Mouse (Mus musculus): Measurements from ENCODE around the gene Poc1b. TPM values are rescaled to one million over a fixed set of nuclear protein-coding genes. Genes with fewer than 3 reads are reported as not detected.

The Poc1b gene
- polyA plus RNA-seq, 1 experiment = 11.8 TPM

DNA sequence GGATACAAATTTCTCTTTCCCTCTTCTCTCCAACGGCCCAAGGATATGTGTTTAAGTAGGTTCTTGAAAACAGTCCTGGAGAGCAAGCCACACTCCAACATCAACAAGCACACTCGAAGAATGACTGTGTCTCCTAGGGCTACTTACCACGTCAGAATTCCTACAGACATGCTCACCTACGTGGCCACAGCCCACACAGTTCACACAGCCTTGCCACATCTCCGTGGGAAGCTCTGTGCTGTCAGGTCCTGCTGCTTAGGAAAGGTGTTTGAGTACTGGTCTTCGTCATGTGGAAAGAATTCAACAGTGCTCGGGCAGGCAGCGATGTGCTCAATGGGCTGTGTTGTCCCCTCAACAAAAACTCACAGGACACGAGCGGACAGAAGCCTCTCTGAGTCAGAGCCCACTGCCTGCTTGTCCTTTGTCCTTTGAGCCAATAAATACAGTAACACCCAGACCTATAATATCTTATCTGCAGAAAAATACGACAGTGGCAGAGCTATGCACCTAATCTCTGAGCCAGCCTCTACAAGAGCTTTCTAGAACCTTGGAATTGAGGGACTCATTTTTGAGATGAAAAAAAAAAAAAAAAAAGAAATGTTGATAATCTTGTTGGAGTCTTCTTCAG lies 130.5 kb downstream of the Poc1b start:
- TF ChIP-seq CTCF (IDR thresholded peaks at IDR 0.05; ENCODE audit: borderline replicate concordance, insufficient read depth, low read depth, low read length) = no peak
- H3K4me3 ChIP-seq (replicated peaks; ENCODE audit: insufficient read depth, low read depth, low read length) = no peak overlapping the region
- no peak for DNase-seq
- H3K27me3 ChIP-seq (ENCODE audit: control insufficient read depth, insufficient read depth, low read length) = no peaks in the 10 kb centered on the region
- WGBS = 61% methylated on average over 11 of the region's 11 CpGs
- H3K4me1 ChIP-seq (ENCODE audit: control insufficient read depth, insufficient read depth, low read length) = peaks cover 3% of the 10 kb centered on the region; the same call in 1 of the 2 replicates
- H3K27ac ChIP-seq (ENCODE audit: insufficient read depth, low read length) = no peak overlapping the region

DNA sequence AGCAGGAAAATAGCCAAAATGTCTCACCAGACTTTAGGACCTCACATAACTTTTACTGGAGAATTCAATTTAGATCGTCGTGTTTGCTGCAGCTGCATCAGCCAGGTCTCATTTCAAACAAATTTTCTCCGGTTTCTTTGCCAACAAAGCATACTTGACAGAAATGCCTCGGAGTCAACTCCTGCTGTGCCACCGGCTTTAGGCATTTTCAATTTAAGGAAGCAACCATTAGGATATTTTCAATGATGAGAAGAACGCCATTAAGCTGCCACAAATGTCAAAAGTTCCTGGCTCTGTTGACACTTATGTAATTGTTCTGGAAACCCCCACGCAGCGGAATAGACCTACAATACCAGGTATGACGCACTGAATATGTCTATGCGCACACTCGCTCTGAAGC lies 131.7 kb downstream of the Poc1b start:
- DNase-seq = peak; percentile 20 to 33
- WGBS = 29% methylated on average over 11 of the region's 11 CpGs

DNA sequence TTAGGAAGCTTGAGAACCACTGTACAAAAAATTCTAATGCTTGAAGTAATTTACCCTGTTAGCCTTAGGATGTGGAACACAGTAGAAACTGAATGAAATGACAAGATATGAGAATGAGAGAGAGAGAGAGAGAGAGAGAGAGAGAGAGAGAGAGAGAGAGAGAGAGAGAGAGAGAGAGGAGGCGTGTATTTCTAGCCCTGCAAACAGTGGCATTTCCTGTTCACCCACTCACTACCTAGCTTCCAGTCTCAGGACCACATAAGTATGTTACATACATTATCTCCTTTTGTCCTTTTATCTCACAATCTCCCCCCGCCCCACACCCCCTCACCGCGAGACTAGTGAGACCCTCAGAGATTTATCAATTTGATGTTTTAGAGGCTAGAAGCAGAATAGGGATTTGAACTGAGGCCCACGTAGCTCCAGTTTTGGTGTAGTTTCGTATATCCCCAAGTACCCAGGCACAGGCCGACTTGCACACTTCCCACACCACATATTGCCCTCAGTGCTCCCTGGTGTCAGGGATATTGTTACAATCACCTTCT lies 134.5 kb downstream of the Poc1b start:
- no peak overlapping the region for H3K4me3 ChIP-seq (replicated peaks; ENCODE audit: insufficient read depth, low read depth, low read length)
- 95% methylated on average over 7 of the region's 7 CpGs for WGBS
- peaks cover 5% of the 10 kb centered on the region for H3K4me1 ChIP-seq (ENCODE audit: control insufficient read depth, insufficient read depth, low read length)
- TF ChIP-seq CTCF (IDR thresholded peaks at IDR 0.05; ENCODE audit: borderline replicate concordance, insufficient read depth, low read depth, low read length) (no peak), POLR2A (IDR thresholded peaks at IDR 0.05; ENCODE audit: borderline replicate concordance, insufficient read depth, low read length) (no peak)
- H3K27ac ChIP-seq (ENCODE audit: insufficient read depth, low read length) = no peak overlapping the region
- no peaks in the 10 kb centered on the region for H3K27me3 ChIP-seq (ENCODE audit: control insufficient read depth, insufficient read depth, low read length)
- DNase-seq = no peak

More for the DNA sequence above, 131.7 kb downstream of the Poc1b start:
- Histone ChIP-seq H3K4me3 (replicated peaks; ENCODE audit: insufficient read depth, low read depth, low read length) (no peak overlapping the region), H3K27ac (ENCODE audit: insufficient read depth, low read length) (no peak overlapping the region), H3K27me3 (ENCODE audit: control insufficient read depth, insufficient read depth, low read length) (no peaks in the 10 kb centered on the region), H3K4me1 (ENCODE audit: control insufficient read depth, insufficient read depth, low read length) (peaks cover 5% of the 10 kb centered on the region)
- no peak for TF ChIP-seq CTCF (IDR thresholded peaks at IDR 0.05; ENCODE audit: borderline replicate concordance, insufficient read depth, low read depth, low read length)
- TF ChIP-seq POLR2A (IDR thresholded peaks at IDR 0.05; ENCODE audit: borderline replicate concordance, insufficient read depth, low read length) = no peak

DNA sequence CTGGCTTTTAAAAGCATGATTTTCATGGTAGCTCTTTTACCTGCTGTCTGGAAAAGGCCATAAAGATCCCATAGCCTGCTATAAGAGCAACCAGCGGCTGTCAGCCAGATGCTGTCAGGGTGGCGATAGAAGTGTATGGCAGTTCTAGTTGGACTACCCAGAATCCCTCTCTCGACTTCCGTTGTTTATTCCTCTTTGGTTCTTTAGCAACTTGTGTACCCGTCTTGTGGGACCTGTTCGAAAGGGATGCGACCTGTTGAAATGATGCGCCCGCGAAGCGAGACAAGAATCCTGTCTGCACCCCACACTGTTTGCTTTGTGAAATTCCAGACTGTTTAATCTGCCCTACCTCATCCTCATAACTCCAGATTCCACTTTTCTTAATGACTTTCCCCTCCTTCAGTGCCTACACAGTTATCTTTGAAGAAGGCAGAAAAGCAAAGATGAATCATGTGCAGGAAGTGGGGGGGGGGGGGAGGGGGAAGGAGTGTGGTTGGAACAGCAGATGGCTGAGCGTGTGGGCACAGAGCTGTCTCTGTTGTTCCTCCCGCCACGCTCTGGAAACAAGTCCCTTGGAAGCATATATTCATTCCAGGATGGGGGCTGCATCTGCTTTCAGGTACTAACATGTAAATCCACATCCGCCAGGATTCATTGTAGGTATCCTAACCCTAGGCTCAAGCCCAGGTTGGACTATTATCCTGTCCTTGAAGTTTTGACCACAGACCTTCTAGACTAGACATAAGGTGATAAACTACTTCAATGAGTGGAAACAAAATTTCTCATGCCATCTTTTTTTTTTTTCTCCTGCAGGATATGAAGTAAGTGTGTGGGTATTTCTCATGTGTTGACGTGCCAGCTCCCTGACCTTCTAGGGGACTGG lies 135.2 kb downstream of the Poc1b start:
- no peak for TF ChIP-seq CTCF (IDR thresholded peaks at IDR 0.05; ENCODE audit: borderline replicate concordance, insufficient read depth, low read depth, low read length)
- no peak for TF ChIP-seq POLR2A (IDR thresholded peaks at IDR 0.05; ENCODE audit: borderline replicate concordance, insufficient read depth, low read length)
- no peaks in the 10 kb centered on the region for H3K27me3 ChIP-seq (ENCODE audit: control insufficient read depth, insufficient read depth, low read length)
- peak; percentile 31 to 47 for DNase-seq
- H3K4me1 ChIP-seq (ENCODE audit: control insufficient read depth, insufficient read depth, low read length) = peaks cover 5% of the 10 kb centered on the region
- H3K4me3 ChIP-seq (replicated peaks; ENCODE audit: insufficient read depth, low read depth, low read length) = no peak overlapping the region
- 69% methylated on average over 16 of the region's 16 CpGs for WGBS
- H3K27ac ChIP-seq (ENCODE audit: insufficient read depth, low read length) = no peak overlapping the region

DNA sequence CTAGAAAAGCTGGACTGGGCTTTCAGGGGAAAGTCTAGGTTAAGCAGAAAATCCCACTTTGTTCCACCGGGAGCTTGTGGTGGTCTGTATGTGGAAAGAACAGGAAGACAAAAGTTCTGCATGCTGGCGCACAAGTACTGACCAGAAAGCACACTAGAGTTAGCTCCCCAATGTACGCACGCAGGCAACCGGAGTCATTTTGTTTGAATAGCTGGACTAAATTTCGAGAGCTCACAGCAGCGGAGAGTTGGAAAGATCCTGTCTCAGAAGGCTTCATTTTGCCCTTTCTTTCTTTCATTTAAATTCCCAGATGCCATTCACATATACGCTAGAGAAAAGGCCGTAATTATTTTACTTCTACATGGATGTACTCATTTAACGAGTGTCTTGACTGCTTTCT lies 135.9 kb downstream of the Poc1b start:
- Histone ChIP-seq H3K4me1 (ENCODE audit: control insufficient read depth, insufficient read depth, low read length) (peaks cover 5% of the 10 kb centered on the region), H3K27me3 (ENCODE audit: control insufficient read depth, insufficient read depth, low read length) (no peaks in the 10 kb centered on the region), H3K4me3 (replicated peaks; ENCODE audit: insufficient read depth, low read depth, low read length) (no peak overlapping the region), H3K27ac (ENCODE audit: insufficient read depth, low read length) (no peak overlapping the region)
- no peak for TF ChIP-seq CTCF (IDR thresholded peaks at IDR 0.05; ENCODE audit: borderline replicate concordance, insufficient read depth, low read depth, low read length)
- no peak for TF ChIP-seq POLR2A (IDR thresholded peaks at IDR 0.05; ENCODE audit: borderline replicate concordance, insufficient read depth, low read length)
- no peak for DNase-seq
- 86% methylated on average over 10 of the region's 10 CpGs for WGBS

DNA sequence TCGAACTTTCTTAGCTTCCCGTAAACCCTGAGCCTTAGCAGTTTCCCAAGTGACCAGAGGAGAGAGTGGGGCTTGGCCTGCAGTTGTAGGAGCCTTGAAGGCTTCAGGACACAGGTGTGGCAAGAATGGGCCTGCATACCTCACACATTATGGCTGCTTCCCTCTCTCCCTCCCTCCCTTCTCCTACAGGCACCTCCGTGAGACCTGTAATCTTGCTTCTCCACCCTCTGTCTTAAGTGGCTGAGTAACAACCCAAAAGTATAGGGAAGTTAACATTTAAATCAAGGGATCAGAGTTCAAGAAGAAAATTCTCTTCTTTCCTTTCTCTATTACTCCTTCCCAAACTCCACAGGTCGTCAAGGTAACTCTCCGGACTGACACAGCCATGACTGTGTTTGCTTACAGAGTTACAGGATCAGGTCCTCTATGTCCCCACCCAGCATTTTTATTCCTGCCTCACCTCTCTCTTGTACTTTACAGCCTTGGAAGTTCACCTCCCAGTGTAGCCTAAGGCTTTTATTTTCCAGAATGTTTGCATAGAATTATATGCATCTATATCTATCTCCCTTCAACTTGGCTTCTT lies 137.2 kb downstream of the Poc1b start:
- DNase-seq = no peak
- Histone ChIP-seq H3K27ac (ENCODE audit: insufficient read depth, low read length) (no peak overlapping the region), H3K4me1 (ENCODE audit: control insufficient read depth, insufficient read depth, low read length) (peaks cover 5% of the 10 kb centered on the region), H3K27me3 (ENCODE audit: control insufficient read depth, insufficient read depth, low read length) (no peaks in the 10 kb centered on the region), H3K4me3 (replicated peaks; ENCODE audit: insufficient read depth, low read depth, low read length) (no peak overlapping the region)
- WGBS = 88% methylated on average over 5 of the region's 5 CpGs
- TF ChIP-seq POLR2A (IDR thresholded peaks at IDR 0.05; ENCODE audit: borderline replicate concordance, insufficient read depth, low read length) (no peak), CTCF (IDR thresholded peaks at IDR 0.05; ENCODE audit: borderline replicate concordance, insufficient read depth, low read depth, low read length) (no peak)

DNA sequence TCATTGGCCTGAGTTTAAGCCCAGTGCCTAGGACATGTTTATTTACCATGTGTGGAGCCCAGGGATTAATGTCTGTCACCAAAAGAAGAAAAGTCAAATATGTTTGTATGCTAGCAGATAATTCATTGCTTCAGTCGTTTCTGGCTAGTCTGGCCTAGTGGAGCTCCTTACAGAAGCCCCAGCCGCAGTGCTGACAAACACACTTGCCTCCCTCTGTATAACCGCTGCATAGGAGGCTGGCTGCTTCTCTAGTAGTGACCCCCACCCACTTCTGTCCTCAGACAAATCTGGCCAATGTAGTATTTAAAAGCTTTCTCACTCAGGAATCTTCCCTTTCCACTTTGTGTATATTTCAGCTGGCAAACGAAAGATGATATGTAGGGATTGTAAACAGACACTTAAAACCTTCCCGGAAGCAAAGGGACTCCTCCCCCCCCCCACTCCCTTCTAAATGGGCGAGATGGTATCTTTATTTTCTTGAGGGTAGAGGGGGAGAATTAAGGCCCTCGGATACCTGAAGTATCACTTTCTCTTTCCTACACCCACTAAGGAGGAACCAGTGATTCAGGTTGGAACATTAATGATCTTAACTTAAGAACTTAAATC lies 137.9 kb downstream of the Poc1b start:
- TF ChIP-seq CTCF (IDR thresholded peaks at IDR 0.05; ENCODE audit: borderline replicate concordance, insufficient read depth, low read depth, low read length) (no peak), POLR2A (IDR thresholded peaks at IDR 0.05; ENCODE audit: borderline replicate concordance, insufficient read depth, low read length) (no peak)
- DNase-seq = no peak
- Histone ChIP-seq H3K4me3 (replicated peaks; ENCODE audit: insufficient read depth, low read depth, low read length) (no peak overlapping the region), H3K4me1 (ENCODE audit: control insufficient read depth, insufficient read depth, low read length) (peaks cover 5% of the 10 kb centered on the region), H3K27ac (ENCODE audit: insufficient read depth, low read length) (no peak overlapping the region), H3K27me3 (ENCODE audit: control insufficient read depth, insufficient read depth, low read length) (no peaks in the 10 kb centered on the region)
- WGBS = 84% methylated on average over 7 of the region's 7 CpGs
